Mouse (Mus musculus) intestine, postnatal 0 days (tissue): ENCODE data around the gene Wipf2. TPM values are rescaled to one million over a fixed set of nuclear protein-coding genes. Genes with fewer than 3 reads are reported as not detected.

Experiments
- ATAC-seq: fragments of 200-750 bp; cut with Nextera tagmentation; 2 replicates; pipeline ENCODE4 v1.8.0; 2017; ENCODE audit warnings: mild to moderate bottlenecking, moderate TSS enrichment, moderate library complexity
- H3K27ac ChIP-seq: fragments of 300-500 bp; sonication (generic); 2 replicates; pipeline ENCODE4 v1.5.1; 2014; ENCODE audit warnings: mild to moderate bottlenecking, low read depth, low read length, moderate library complexity
- H3K27me3 ChIP-seq: fragments of 300-500 bp; sonication (generic); replicated peaks from 2 replicates; pipeline ENCODE4 v1.6.1; 2014; ENCODE audit warnings: low read length, mixed read lengths; ENCODE audit not compliant: control insufficient read depth, insufficient read depth
- H3K36me3 ChIP-seq: fragments of 300-500 bp; sonication (generic); 2 replicates; pipeline ENCODE4 v1.6.1; 2014; ENCODE audit warnings: mild to moderate bottlenecking, moderate library complexity; ENCODE audit not compliant: control insufficient read depth, insufficient read depth
- H3K4me1 ChIP-seq: fragments of 300-500 bp; sonication (generic); replicated peaks from 2 replicates; pipeline ENCODE4 v1.6.1; 2014; ENCODE audit warnings: antibody characterized with exemption, low read length, mixed read lengths; ENCODE audit not compliant: control insufficient read depth, insufficient read depth
- H3K4me2 ChIP-seq: fragments of 300-500 bp; sonication (generic); replicated peaks from 2 replicates; pipeline ENCODE4 v1.6.1; 2014; ENCODE audit warnings: low read depth, mild to moderate bottlenecking, moderate library complexity
- H3K4me3 ChIP-seq: fragments of 300-500 bp; sonication (generic); 2 replicates; pipeline ENCODE4 v1.5.1; 2014; ENCODE audit warnings: low read depth, low read length
- H3K9ac ChIP-seq: fragments of 300-500 bp; sonication (generic); 2 replicates; pipeline ENCODE4 v1.6.1; 2014; ENCODE audit warnings: mild to moderate bottlenecking, low read depth, low read length
- H3K9me3 ChIP-seq: fragments of 300-500 bp; sonication (generic); 2 replicates; pipeline ENCODE4 v1.6.1; 2016; ENCODE audit warnings: mixed run types; ENCODE audit not compliant: control insufficient read depth
- CTCF ChIP-seq: sonication (generic); IDR thresholded peaks from 2 replicates; pipeline ENCODE4 v1.5.1; 2016; ENCODE audit warnings: low read depth, mild to moderate bottlenecking, control low read depth, antibody characterized with exemption, moderate library complexity
- WGBS: fragments of 180-500 bp; shearing (Covaris S2); extraction: QIAGEN DNeasy Blood & Tissue Kit; methylation state at CpG from one replicate; pipeline ENCODE4 v1.1.7; 2014; 5-methylcytosine and 5-hydroxymethylcytosine counted together
- polyA plus RNA-seq: library from polyadenylated mRNA; unstranded; fragments of >200 nt; fragmentation: Nextera tagmentation; extraction: Ambion mirVana; gene quantifications from 2 replicates; pipeline ENCODE4 v1.2.1, GENCODE M21; 2015

The Wipf2 gene
- polyA plus RNA-seq, 1 experiment from 2014 or later: 3.9 TPM

DNA sequence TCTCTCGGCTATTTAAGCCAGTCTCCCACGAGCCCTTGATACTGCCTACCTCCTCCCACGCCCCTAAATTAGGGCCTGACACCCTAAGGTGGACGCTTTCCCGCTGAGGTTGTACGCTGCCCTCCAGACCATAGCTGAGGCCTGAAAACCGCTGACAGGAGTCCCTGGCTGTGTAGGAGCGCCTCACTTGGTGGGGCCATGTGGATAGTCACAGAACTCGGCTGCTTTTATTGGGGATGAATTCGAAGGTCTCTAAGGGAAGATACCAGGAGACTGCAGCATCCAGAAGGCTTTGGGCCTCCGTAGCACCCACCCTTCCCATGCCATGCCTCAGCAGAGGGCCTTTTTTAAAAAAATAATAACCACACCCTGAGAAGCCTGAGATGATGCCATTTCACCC, 25.5 kb upstream of the Wipf2 start:
- no peak overlapping the region for H3K27ac ChIP-seq
- peaks cover 7% of the 10 kb centered on the region for H3K36me3 ChIP-seq
- 75% methylated on average over 11 of the region's 11 CpGs for WGBS
- no peaks in the 10 kb centered on the region for H3K9me3 ChIP-seq
- H3K4me1 ChIP-seq: 0 out of 2 replicates have a peak, but pooled peaks cover 3% of the 10 kb centered on the region
- no peak overlapping the region for H3K4me3 ChIP-seq
- H3K4me2 ChIP-seq: no peak overlapping the region; the same call in 1 of the 2 replicates
- H3K27me3 ChIP-seq: no peaks in the 10 kb centered on the region
- no peak for ATAC-seq
- H3K9ac ChIP-seq: no peak overlapping the region
- TF ChIP-seq CTCF: no peak

DNA sequence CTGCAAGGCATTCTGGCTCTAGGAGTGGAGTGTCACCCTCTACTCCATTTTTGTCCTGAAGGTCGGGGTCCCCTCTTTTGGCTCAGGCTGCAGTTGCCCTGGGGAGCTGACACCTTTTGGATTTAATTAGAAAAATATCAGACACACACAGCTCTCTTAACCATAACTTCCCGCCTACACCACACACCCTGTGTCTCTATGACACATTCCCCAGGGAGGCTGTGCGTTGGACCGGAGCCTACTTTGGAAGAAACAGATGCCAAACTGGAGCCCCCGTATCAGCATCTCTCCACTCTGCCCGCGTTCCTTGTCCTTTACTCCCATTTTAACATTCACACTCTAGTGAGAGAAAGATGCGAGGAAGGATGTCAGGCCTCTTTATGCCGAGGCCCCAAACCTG, 24.9 kb upstream of the Wipf2 start:
- Histone ChIP-seq H3K9me3 (no peaks in the 10 kb centered on the region), H3K4me1 (0 out of 2 replicates have a peak, but pooled peaks cover 3% of the 10 kb centered on the region), H3K4me3 (no peak overlapping the region), H3K4me2 (no peak overlapping the region), H3K36me3 (peaks cover under 1% of the 10 kb centered on the region), H3K27ac (no peak overlapping the region), H3K27me3 (no peaks in the 10 kb centered on the region), H3K9ac (no peak overlapping the region)
- no peak for ATAC-seq
- 87% methylated on average over 9 of the region's 9 CpGs for WGBS
- TF ChIP-seq CTCF: no peak

DNA sequence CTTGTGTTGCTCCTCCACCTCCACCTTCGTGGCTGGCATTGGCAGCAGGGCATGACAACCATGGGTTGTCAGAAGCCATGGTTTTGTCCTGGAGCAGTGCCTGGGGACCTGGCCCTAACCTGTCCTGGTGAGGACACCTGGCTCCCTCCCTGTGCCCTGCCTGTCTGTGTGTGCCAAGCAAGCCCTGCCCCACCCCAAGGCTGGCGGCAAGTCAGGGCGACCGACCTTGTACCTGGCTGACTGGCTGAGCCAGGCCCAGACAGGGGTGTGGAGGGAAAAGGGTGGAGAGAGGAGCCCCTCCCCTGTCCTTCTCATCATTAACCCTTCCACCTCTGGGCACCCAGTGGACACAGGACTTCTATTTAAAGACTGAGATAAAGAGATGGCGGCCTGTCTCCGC, 24.0 kb upstream of the Wipf2 start:
- no peak for TF ChIP-seq CTCF
- H3K4me3 ChIP-seq: no peak overlapping the region

DNA sequence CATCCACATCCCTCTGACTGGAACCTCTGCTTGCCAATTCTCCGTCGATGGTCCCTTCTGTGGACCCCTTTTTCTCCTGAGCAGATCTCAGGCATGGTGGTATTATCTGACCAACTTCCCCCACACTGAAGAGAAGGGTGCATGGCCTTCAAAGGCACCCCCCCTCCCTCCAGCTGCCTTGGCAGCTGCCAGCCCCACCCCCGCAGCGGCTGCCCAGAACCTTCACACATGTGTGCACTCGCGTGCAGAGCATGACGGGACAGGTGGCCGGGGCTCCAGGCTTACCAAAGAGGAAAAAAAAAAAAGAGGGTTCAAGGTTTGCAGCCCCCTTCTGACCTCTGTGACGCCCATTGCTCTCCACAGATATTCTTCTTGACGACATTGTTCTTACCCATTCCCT, 23.5 kb upstream of the Wipf2 start:
- H3K27ac ChIP-seq: no peak overlapping the region
- H3K4me1 ChIP-seq: 0 out of 2 replicates have a peak, but pooled peaks cover 3% of the 10 kb centered on the region
- H3K36me3 ChIP-seq: no peaks in the 10 kb centered on the region
- H3K4me2 ChIP-seq: 0 out of 2 replicates have a peak overlapping the region, but pooled peaks have one; percentile 17
- H3K4me3 ChIP-seq: no peak overlapping the region
- no peak overlapping the region for H3K9ac ChIP-seq
- ATAC-seq: no peak; the same call in 1 of the 2 replicates
- 49% methylated on average over 10 of the region's 10 CpGs for WGBS
- no peaks in the 10 kb centered on the region for H3K9me3 ChIP-seq
- TF ChIP-seq CTCF: no peak
- H3K27me3 ChIP-seq: no peaks in the 10 kb centered on the region

More for the DNA sequence above, 24.0 kb upstream of the Wipf2 start:
- Histone ChIP-seq H3K27me3 (no peaks in the 10 kb centered on the region), H3K9me3 (no peaks in the 10 kb centered on the region), H3K36me3 (no peaks in the 10 kb centered on the region), H3K27ac (no peak overlapping the region), H3K9ac (no peak overlapping the region), H3K4me1 (0 out of 2 replicates have a peak, but pooled peaks cover 3% of the 10 kb centered on the region), H3K4me2 (0 out of 2 replicates have a peak overlapping the region, but pooled peaks have one; percentile 17)
- ATAC-seq: peak; percentile 81
- WGBS: 21% methylated on average over 6 of the region's 6 CpGs

DNA sequence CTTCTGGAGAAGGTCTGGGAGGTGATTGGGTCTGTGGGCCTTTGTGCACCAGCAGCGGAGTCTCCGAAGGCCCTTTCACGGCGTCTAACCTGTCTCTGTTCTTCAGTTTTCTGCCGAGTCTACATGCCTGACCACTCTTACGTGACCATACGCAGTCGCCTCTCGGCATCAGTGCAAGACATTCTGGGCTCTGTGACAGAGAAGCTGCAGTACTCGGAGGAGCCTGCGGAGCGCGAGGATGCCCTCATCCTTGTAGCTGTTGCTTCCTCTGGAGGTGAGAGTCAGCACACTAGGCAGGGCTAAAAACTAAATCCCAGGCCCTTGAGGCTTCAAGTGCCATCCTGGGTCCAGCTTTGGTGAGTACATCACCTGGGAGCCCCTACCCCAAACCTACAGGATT, 17.4 kb upstream of the Wipf2 start:
- Histone ChIP-seq H3K27me3 (no peaks in the 10 kb centered on the region), H3K27ac (no peak overlapping the region), H3K4me2 (no peak overlapping the region), H3K36me3 (no peaks in the 10 kb centered on the region), H3K4me1 (no peaks in the 10 kb centered on the region), H3K9me3 (no peaks in the 10 kb centered on the region), H3K9ac (no peak overlapping the region), H3K4me3 (no peak overlapping the region)
- ATAC-seq: no peak
- WGBS: 57% methylated on average over 13 of the region's 13 CpGs
- TF ChIP-seq CTCF: no peak; the same call in 1 of the 2 replicates

DNA sequence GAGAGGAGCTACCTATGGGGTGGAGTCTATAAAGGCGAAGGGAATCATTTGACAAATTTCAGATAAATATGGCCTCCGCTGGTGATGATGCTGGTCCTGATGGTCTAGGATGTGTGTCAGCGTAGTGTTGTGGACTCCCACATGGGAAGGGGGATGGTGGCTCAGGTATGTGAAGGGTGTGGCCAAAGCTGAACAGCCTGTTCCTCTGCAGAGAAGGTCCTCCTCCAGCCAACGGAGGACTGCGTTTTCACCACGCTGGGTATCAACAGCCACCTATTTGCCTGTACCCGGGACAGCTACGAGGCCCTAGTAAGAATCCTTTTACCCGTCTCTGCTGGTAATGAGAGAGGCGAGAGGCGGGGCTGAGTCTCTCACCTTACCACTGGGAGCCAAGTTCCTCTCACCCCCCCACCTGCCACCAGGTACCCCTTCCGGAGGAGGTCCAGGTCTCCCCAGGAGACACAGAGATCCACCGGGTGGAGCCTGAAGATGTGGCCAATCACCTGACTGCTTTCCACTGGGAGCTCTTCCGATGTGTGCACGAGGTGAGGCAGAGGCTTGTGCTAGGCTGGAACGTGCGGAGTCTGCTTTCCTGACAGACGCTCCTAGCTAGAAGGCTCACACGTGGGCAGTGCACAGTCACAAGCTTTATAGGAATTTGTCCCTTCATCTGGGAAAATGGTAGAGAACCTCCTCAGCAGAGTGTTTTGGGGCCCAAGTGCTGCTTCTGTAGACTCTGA, 16.4 kb upstream of the Wipf2 start:
- no peak overlapping the region for H3K9ac ChIP-seq
- H3K27me3 ChIP-seq: no peaks in the 10 kb centered on the region
- H3K36me3 ChIP-seq: no peaks in the 10 kb centered on the region
- no peak overlapping the region for H3K4me2 ChIP-seq
- TF ChIP-seq CTCF: no peak
- ATAC-seq: no peak
- H3K9me3 ChIP-seq: no peaks in the 10 kb centered on the region
- no peaks in the 10 kb centered on the region for H3K4me1 ChIP-seq
- WGBS: 55% methylated on average over 19 of the region's 19 CpGs
- no peak overlapping the region for H3K4me3 ChIP-seq
- no peak overlapping the region for H3K27ac ChIP-seq
